Mouse (Mus musculus) kidney, embryonic 15.5 days (tissue): ENCODE data around the gene Dok7. TPM values are rescaled to one million over a fixed set of nuclear protein-coding genes. Genes with fewer than 3 reads are reported as not detected.

Experiments
- ATAC-seq: fragments of 200-750 bp; cut with Nextera tagmentation; replicated peaks from 2 replicates; pipeline ENCODE4 v1.8.0; 2017; ENCODE audit warnings: moderate TSS enrichment; ENCODE audit not compliant: low FRiP score
- H3K27ac ChIP-seq: fragments of 300-500 bp; sonication (generic); 2 replicates; pipeline ENCODE4 v1.5.1; 2015; ENCODE audit warnings: mild to moderate bottlenecking, inconsistent platforms
- H3K27me3 ChIP-seq: fragments of 300-500 bp; sonication (generic); 2 replicates; pipeline ENCODE4 v1.6.1; 2015; ENCODE audit warnings: inconsistent platforms
- H3K36me3 ChIP-seq: fragments of 300-500 bp; sonication (generic); 2 replicates; pipeline ENCODE4 v1.6.1; 2015; ENCODE audit warnings: inconsistent platforms
- H3K4me1 ChIP-seq: fragments of 300-500 bp; sonication (generic); 2 replicates; pipeline ENCODE4 v1.6.1; 2015; ENCODE audit warnings: inconsistent platforms
- H3K4me2 ChIP-seq: fragments of 300-500 bp; sonication (generic); 2 replicates; pipeline ENCODE4 v1.6.1; 2015; ENCODE audit warnings: moderate library complexity, mild to moderate bottlenecking, inconsistent platforms
- H3K4me3 ChIP-seq: fragments of 300-500 bp; sonication (generic); replicated peaks from 2 replicates; pipeline ENCODE4 v1.5.1; 2015; ENCODE audit warnings: mild to moderate bottlenecking, inconsistent platforms
- H3K9ac ChIP-seq: fragments of 300-500 bp; sonication (generic); 2 replicates; pipeline ENCODE4 v1.6.1; 2015; ENCODE audit warnings: mild to moderate bottlenecking, inconsistent platforms
- H3K9me3 ChIP-seq: fragments of 300-500 bp; sonication (generic); replicated peaks from 2 replicates; pipeline ENCODE4 v1.6.1; 2016; ENCODE audit warnings: inconsistent platforms
- WGBS: fragments of 180-500 bp; shearing (Covaris S2); methylation state at CpG from one replicate; pipeline ENCODE4 v1.1.7; 2015; ENCODE audit warnings: mixed read lengths; 5-methylcytosine and 5-hydroxymethylcytosine counted together
- polyA plus RNA-seq: library from polyadenylated mRNA; unstranded; fragments of >200 nt; fragmentation: Nextera tagmentation; extraction: Ambion mirVana; gene quantifications from 2 replicates; pipeline ENCODE4 v1.2.1, GENCODE M21; 2015

Dok7 gene
- polyA plus RNA-seq, 1 experiment from 2014 or later, result 1.1 TPM

DNA sequence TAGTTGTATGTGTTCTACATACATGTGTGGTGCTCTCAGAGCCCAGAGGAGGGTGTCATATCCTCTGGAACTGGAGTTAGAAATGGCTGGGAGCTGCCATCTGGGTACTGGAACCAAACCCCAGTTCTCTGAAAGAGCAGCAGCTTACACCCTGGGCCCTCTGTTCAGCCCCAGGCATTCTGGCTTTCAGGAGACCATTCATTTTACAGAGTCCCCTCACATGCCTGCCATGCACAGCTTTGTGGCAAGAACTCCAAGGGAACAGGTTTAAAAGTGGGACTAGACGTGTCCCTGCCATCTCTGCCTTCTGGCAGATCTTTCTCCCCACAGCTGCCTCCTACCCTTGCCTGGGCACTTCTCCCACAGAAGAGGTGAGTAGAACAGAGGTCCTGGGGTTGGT, 22.9 kb upstream of the Dok7 start:
- Histone ChIP-seq H3K27me3 (no peaks in the 10 kb centered on the region), H3K36me3 (peaks cover 45% of the 10 kb centered on the region), H3K9ac (no peak overlapping the region), H3K4me3 (no peak overlapping the region), H3K9me3 (no peaks in the 10 kb centered on the region), H3K4me2 (no peak overlapping the region), H3K4me1 (no peaks in the 10 kb centered on the region; the same call in 1 of the 2 replicates), H3K27ac (no peak overlapping the region)
- no peak for ATAC-seq
- WGBS, result 81% methylated on average over 1 of the region's 1 CpGs

DNA sequence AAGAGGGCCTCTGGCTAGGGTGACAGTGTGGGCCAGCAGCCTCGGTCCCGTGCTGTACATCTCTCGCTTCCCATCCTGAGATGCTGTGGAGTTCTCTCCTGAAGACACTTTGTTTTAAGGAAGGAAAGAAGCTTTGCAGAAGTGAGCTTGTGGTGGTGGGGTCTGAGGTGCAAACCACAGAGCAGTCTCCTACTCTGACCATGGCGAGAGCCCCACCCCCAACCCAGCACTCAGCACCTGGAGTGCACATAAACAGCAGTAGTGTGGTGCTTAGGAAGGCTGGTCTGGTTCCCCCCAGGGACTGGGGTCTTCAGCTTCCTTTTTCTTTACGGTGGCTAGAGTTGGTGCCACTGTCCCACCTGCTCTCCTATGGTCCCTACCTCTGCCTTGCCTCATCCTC, 21.4 kb upstream of the Dok7 start:
- Histone ChIP-seq H3K4me2 (no peak overlapping the region), H3K4me1 (no peaks in the 10 kb centered on the region; the same call in 1 of the 2 replicates), H3K27ac (no peak overlapping the region), H3K36me3 (peaks cover 30% of the 10 kb centered on the region), H3K4me3 (no peak overlapping the region), H3K27me3 (no peaks in the 10 kb centered on the region), H3K9me3 (no peaks in the 10 kb centered on the region), H3K9ac (no peak overlapping the region)
- ATAC-seq, result no peak
- WGBS, result 92% methylated on average over 5 of the region's 5 CpGs

DNA sequence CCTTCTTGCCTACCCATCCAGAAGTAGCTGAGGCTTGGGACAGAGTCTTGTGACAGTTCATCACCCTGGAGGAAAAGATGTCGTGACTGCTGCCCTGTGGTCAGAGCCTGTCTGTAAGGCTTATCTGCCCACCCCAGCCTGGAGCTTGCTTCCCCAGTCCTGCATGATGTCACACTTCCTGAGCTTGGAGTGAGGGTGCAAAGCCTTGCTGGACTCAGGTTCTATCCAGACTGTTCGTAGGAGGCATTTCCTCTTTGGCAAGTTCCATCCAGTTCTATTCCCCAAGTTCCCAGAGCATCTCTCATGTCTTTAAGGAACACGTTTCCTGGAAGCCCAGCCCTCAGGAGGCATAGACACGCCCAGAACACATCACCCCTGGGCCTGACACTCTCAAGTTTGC, 20.8 kb upstream of the Dok7 start:
- Histone ChIP-seq H3K27me3 (no peaks in the 10 kb centered on the region), H3K36me3 (peaks cover 24% of the 10 kb centered on the region), H3K27ac (no peak overlapping the region), H3K9ac (no peak overlapping the region), H3K9me3 (no peaks in the 10 kb centered on the region), H3K4me2 (no peak overlapping the region), H3K4me3 (no peak overlapping the region), H3K4me1 (peaks cover 3% of the 10 kb centered on the region)
- ATAC-seq, result no peak
- WGBS, result 63% methylated on average over 4 of the region's 4 CpGs

DNA sequence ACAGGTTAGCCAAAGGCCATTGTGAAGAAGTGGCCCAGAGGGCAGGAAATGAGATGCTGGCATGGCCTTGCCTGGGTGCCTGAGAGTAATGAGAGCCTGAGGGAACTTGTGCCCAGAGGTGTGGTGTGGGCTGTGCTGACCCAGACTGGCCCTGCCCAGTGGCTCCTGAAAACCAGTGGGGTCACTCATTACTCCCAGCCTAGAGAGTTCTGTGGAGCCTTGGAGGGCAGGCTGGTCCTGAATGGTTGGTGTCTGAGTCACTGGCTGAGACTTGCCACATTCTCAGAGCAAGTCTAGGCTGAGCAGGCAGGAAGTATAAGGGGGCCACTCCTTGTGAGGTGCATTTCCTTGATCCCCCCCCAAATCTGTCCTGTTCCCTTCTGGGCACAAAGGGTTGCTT, 19.1 kb upstream of the Dok7 start:
- peaks cover 17% of the 10 kb centered on the region for H3K4me1 ChIP-seq
- no peak overlapping the region for H3K27ac ChIP-seq
- H3K4me3 ChIP-seq, result no peak overlapping the region
- H3K36me3 ChIP-seq, result peaks cover 8% of the 10 kb centered on the region
- no peak overlapping the region for H3K4me2 ChIP-seq
- no peaks in the 10 kb centered on the region for H3K9me3 ChIP-seq
- ATAC-seq, result no peak
- H3K27me3 ChIP-seq, result no peaks in the 10 kb centered on the region
- H3K9ac ChIP-seq, result no peak overlapping the region

DNA sequence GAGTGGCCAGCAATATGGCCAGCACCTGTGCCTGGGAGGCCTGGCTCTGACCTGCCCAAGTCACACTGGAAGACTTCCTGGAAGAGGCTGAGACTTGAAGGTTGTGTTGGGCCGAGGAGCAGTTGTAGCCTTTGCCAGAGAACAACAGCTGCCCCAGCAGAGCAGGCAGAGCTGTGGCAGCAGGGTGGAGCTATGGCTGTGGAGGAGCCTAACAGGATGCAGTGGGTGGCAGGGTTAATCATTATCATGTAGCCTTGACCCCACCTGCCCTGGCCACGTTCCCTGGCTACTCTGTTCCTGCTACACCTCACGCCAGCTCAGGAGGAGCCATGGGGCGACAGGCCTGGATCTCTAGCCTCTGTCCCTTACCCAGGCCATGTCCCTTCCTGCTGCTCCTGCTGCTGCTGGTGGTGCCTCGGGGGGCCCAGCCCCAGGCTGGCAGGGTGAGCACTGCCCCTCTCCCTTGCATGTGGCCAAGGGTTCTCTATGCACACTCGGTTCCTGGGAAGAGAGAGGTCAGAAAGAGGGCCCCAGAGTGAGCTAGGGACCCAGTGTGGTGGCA, 15.2 kb upstream of the Dok7 start, which contains the start of gene Hgfac:
TSS of gene Hgfac (plus strand) at position 242 of the 562 bp plus-strand sequence.
- H3K4me3 ChIP-seq, result no peak within 1 kb of the TSS
- H3K4me1 ChIP-seq, result peaks cover 21% of the 10 kb centered on the region
- H3K27me3 ChIP-seq, result no peaks in the 10 kb centered on the region
- no peak within 1 kb of the TSS for H3K27ac ChIP-seq
- ATAC-seq, result peak; percentile 64
- 39% methylated on average over 6 of the region's 6 CpGs for WGBS
- H3K36me3 ChIP-seq, result no peaks in the 10 kb centered on the region
- no peak within 1 kb of the TSS for H3K4me2 ChIP-seq
- no peaks in the 10 kb centered on the region for H3K9me3 ChIP-seq
- H3K9ac ChIP-seq, result no peak within 1 kb of the TSS

DNA sequence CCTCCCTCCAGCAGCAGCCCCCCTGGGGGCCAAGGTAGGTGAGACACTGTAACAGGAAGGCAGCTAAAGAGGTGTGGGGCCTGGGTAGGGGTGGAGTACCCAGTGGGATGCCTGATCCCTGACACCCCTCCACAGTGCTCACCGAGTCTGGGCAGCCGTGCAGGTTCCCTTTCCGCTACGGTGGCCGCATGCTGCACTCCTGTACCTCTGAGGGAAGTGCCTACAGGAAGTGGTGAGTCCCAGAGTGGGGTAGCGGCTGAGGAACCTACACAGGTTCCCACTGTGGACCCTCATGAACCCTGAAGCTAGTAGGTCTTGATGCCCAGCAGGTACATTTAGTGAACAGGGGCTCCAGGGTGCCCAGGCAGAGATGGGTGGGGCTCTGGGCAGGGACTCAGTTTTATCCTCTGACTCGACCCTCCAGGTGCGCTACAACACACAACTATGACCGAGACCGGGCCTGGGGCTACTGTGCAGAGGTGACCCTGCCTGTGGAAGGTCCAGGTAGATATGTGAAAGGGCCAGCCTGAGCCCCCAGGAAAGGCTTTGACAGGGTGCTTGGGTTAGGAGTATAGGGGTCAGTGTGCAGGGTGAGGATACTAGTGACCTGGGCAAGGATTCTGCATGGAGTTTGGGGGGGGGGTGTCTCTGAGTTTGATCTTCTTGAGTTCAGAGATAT, 14.0 kb upstream of the Dok7 start:
- WGBS, result 63% methylated on average over 10 of the region's 10 CpGs
- no peak overlapping the region for H3K4me2 ChIP-seq
- ATAC-seq, result 0 out of 2 replicates have a peak, but pooled peaks have one; percentile 10

DNA sequence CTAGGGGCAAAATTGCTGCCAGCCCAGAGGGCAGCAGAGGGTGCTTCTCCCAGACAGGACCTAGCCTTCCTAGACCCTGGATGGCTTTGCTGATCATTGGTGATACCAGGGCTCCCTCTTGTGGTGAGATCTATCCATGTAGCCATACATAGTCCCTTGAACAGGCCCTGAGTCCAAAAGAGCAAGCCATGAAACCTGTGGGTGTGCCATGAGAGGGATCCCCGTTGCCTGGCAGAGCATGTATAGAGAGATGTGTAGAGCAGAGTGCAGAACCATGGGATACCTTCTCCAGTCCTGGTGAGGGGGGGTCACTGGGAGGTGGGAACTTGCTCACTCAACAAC, 13.5 kb upstream of the Dok7 start:
- no peak overlapping the region for H3K9ac ChIP-seq

More for the DNA sequence above, 14.0 kb upstream of the Dok7 start:
- Histone ChIP-seq H3K4me1 (peaks cover 21% of the 10 kb centered on the region), H3K4me3 (no peak overlapping the region), H3K27me3 (no peaks in the 10 kb centered on the region), H3K9ac (no peak overlapping the region), H3K36me3 (no peaks in the 10 kb centered on the region), H3K27ac (no peak overlapping the region), H3K9me3 (no peaks in the 10 kb centered on the region)

DNA sequence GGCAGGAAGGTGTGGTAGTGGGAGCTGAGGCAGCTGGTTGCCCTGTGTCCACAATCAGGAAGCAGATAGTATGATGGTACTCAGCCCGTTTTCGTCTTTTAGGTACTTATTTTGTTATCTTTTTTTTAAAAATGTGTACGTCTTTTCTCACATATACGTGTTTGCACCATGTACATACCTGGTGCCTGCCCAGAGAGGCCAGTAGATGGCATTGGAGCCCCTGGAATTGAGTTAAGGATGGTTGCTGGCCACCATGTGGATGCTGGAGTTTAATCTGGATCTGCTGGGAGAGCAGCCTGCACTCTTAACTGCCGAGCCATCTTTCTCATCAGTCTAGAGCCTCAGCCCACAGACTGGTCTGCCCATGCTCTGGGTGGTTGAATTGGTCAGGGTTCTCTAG, 6.0 kb upstream of the Dok7 start:
- Histone ChIP-seq H3K4me1 (no peaks in the 10 kb centered on the region), H3K4me2 (no peak overlapping the region), H3K4me3 (no peak overlapping the region), H3K27me3 (peaks cover 7% of the 10 kb centered on the region; the same call in 1 of the 2 replicates), H3K9ac (no peak overlapping the region), H3K9me3 (no peaks in the 10 kb centered on the region), H3K36me3 (no peaks in the 10 kb centered on the region), H3K27ac (no peak overlapping the region)
- 77% methylated on average over 5 of the region's 5 CpGs for WGBS
- no peak for ATAC-seq

More for the DNA sequence above, 13.5 kb upstream of the Dok7 start:
- no peak overlapping the region for H3K27ac ChIP-seq
- H3K9me3 ChIP-seq, result no peaks in the 10 kb centered on the region
- no peak overlapping the region for H3K4me2 ChIP-seq
- no peaks in the 10 kb centered on the region for H3K36me3 ChIP-seq
- peak; percentile 73; the same call in 1 of the 2 replicates for ATAC-seq
- H3K4me3 ChIP-seq, result no peak overlapping the region
- no peaks in the 10 kb centered on the region for H3K27me3 ChIP-seq
- H3K4me1 ChIP-seq, result peaks cover 21% of the 10 kb centered on the region
- WGBS, result 24% methylated on average over 1 of the region's 1 CpGs

DNA sequence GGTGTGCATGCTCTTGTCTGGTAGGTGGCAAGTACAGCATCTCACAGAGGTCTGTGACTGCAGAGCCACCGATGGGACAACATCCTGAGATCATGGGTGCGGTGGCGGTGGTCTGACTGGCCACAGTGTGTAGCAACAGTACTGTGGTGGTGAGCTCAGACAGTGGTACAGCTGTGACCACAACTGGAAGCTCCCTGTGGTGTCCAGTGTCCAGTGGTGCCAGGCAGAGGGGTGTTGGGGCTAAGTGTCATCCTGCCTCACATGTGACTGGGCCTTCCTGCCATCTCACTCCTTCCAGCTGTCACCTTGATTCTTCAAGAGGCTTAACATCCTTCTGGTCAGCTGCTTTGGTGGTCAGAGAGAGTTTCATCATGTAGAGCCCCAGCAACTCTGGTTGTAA, 1.9 kb upstream of the Dok7 start:
- H3K4me2 ChIP-seq, result no peak overlapping the region
- no peak overlapping the region for H3K4me3 ChIP-seq
- WGBS, result 91% methylated on average over 3 of the region's 3 CpGs
- no peaks in the 10 kb centered on the region for H3K9me3 ChIP-seq
- H3K27me3 ChIP-seq, result peaks cover 43% of the 10 kb centered on the region
- no peak overlapping the region for H3K9ac ChIP-seq
- no peak for ATAC-seq
- no peak overlapping the region for H3K27ac ChIP-seq
- H3K36me3 ChIP-seq, result no peaks in the 10 kb centered on the region
- H3K4me1 ChIP-seq, result peaks cover 13% of the 10 kb centered on the region

DNA sequence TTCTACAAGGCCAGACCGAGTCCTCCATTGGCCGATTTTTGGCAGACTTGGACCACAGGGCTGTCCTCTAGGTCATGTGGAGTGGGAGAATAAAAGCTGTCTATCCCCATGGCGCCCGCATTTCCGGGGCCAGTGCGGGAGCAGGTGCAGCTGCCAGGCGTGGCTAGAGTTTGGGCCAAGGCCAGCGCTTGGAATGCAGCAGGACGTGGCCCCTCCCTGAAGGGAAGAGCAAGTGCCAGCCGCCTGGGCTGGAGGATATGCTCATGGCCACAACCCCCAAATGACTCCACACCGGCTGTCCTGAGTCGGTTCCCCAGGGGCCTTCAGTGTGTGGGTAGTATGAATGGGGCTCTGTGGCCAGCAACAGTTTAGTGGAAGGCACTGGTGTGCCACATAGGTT, 1.5 kb upstream of the Dok7 start:
- ATAC-seq, result no peak
- Histone ChIP-seq H3K36me3 (no peaks in the 10 kb centered on the region), H3K27ac (no peak overlapping the region), H3K4me1 (peaks cover 13% of the 10 kb centered on the region), H3K9me3 (no peaks in the 10 kb centered on the region), H3K27me3 (peaks cover 45% of the 10 kb centered on the region), H3K4me3 (no peak overlapping the region), H3K4me2 (no peak overlapping the region), H3K9ac (no peak overlapping the region)
- 78% methylated on average over 12 of the region's 12 CpGs for WGBS

DNA sequence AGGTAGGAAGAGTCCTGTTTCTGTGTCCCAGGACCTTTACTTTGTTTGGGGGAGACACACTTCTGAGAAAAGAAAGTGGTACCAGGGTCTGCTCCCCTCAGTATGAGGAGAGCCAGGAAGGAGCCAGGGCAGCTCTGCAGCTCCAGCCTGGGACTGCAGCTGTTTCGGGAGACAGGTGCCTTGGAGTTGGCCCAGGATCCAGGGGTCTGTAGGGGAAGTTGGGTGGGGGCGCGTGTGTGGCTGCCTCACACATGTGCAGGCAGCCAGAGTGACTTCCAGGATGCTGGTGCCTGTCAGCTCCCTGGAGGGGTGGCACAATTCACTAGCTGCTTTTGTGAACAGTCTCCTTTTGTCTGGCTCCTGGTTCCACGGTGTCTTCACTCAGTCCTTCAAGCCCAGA, 1.0 kb downstream of the Dok7 start:
- no peak overlapping the region for H3K27ac ChIP-seq
- 38% methylated on average over 4 of the region's 4 CpGs for WGBS
- no peaks in the 10 kb centered on the region for H3K9me3 ChIP-seq
- peak overlapping the region; percentile 98 for H3K4me2 ChIP-seq
- H3K4me3 ChIP-seq, result peak overlapping the region; percentile 61
- no peak for ATAC-seq
- peaks cover 45% of the 10 kb centered on the region for H3K27me3 ChIP-seq
- H3K36me3 ChIP-seq, result no peaks in the 10 kb centered on the region
- H3K4me1 ChIP-seq, result peaks cover 13% of the 10 kb centered on the region
- H3K9ac ChIP-seq, result no peak overlapping the region

DNA sequence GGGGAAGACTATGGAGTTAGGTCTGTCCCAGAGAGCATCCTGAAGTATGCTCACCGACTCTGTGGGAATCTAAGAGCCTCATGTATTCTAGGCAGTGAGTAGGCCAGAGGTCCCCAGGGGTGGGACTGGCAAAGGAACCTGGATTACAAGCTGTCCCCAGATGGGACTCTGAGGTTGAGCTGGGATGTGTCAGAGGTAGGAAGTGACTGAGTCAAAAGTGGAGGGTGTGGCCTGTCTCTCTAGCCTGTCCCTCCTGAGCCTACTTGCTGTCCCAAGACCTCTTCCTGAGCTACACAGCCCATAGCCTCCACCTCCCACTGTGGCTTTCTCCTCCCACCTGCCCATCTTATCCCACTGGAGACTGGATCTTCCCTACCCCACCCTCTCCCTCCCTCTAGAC, 1.6 kb downstream of the Dok7 start:
- Histone ChIP-seq H3K27me3 (peaks cover 45% of the 10 kb centered on the region), H3K9me3 (no peaks in the 10 kb centered on the region), H3K4me3 (no peak overlapping the region), H3K27ac (no peak overlapping the region), H3K9ac (no peak overlapping the region), H3K36me3 (no peaks in the 10 kb centered on the region), H3K4me1 (peaks cover 13% of the 10 kb centered on the region), H3K4me2 (no peak overlapping the region)
- WGBS, result 71% methylated on average over 1 of the region's 1 CpGs
- no peak for ATAC-seq

DNA sequence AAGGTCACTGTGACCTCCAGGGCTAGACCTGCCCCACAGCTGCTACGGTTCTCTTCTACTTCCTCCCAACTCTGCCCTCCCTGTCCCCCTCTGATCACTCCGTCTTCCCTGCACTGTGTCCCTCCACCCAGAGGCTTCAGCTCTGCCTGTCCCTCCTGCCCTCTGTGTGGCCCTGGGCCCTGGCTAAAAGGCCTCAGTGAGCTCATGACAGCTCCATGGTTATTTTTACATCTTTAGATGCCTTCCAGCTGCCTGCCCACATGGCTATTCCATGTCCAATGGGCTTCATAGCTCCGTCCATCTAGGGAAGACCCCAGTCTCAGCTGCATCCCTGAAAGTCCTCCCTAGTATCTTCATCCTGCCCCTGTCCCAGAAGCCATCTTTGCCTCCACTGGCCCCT, 3.5 kb downstream of the Dok7 start:
- Histone ChIP-seq H3K27ac (no peak overlapping the region), H3K27me3 (peaks cover 38% of the 10 kb centered on the region), H3K4me2 (no peak overlapping the region), H3K9me3 (no peaks in the 10 kb centered on the region), H3K36me3 (no peaks in the 10 kb centered on the region), H3K4me1 (peaks cover 13% of the 10 kb centered on the region), H3K4me3 (no peak overlapping the region), H3K9ac (no peak overlapping the region)
- no peak for ATAC-seq
- WGBS, result 53% methylated on average over 3 of the region's 3 CpGs
